Mouse (Mus musculus) embryo, embryonic 10 days (tissue): ENCODE results near the gene Cdc34.

Experiments used
- DNase-seq: peaks from one replicate; pipeline ENCODE4 v3.0.0-alpha.2; 2015; ENCODE audit warnings: low spot score

Cdc34 gene

GRCm38 (mm10) chr10:79716254-79716987 lies 34.4 kb downstream of the Cdc34 start, which contains the start of gene Hcn2:
Gene Hcn2 (plus strand): TSS chr10:79716634.
- no peak for DNase-seq

DNA sequence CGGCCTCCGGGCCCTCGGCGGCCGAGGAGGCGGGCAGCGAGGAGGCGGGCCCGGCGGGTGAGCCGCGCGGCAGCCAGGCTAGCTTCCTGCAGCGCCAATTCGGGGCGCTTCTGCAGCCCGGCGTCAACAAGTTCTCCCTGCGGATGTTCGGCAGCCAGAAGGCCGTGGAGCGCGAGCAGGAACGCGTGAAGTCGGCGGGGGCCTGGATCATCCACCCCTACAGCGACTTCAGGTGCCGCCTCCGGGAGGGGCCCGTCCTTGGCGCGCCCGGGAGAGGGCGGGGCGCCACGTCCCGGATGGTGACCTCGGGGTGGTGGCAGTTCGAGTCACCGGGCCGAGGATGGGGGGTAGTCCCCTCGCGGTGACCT lies 35.0 kb downstream of the Cdc34 start:
- DNase-seq, result no peak

DNA sequence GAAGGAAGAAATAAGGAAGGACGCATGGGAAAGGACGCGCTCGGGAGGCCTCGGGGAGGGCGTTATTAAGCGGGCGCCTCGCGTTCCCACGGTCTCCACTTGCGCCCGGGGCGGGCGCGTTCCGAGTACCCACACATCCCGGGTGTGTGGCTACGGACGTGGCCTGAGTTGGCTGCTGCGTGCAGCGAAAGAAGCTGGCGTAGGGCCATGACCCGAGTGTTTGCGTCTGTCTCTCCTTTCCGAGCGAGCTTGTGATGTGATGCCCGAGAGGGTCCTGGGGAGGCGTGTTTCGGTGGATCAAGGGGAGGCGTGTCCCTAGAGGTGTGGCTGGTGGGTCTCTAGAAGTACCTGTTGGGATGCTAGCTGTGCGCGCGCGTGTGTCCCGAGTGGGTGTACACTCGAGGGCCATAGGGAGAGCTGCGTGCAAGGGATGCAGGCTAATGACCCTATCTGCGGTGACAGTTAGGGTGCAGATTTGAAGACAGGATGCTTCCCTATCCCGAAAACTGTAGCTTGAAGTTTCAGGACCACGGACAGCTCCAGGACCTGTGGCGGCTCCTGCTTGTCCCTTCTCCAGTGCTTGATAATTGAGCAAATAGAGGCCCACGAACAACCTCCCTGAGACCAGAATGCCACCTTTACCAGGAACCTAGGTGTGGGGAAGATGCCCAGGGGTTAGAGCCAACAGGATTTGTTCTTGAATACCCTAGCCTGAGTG lies 35.8 kb downstream of the Cdc34 start:
- DNase-seq, result peak; percentile 90

- DNase-seq, result no peak
These were observed 39.1 kb downstream of the Cdc34 start for GRCm38 (mm10) chr10:79721089-79721488.

DNA sequence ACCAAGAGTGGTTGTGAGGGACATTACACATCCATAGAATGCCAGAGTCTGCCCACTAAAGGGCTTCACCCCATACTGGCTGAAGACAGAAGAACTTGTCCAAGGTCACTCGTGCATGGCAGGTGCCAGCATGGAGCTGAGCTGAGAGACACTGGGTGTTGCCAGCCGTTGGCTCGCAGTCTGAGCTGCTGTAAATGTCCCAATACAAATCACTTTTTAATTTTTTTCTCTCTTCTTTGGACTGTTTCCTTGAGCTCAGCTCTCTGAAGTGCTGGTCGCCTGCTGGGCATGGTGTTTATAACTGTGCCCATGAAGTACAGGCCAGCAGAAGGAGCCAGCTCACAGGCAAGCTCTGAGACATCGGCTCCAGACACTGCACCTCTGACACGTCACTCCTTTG lies 41.1 kb downstream of the Cdc34 start:
- no peak for DNase-seq

DNA sequence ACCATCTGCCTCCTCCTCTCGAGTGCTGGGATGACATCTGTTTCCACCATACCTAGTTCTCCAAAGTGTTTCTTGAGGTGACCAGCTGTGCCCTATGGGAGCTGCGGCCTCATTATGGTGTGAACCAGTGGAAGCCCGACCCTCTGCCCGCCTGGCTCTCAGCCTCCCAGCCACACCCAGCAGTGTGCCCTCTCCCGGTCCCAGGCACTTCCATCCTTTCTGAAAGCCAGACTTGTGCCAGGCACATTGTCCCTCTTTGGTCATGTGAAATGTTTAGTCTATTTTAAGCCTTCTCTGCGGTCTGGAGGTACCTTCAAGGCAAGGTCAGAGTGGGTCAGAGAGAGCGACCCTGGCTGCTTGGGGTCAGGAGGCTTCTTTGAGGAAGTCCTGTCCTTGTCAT lies 41.7 kb downstream of the Cdc34 start:
- no peak for DNase-seq

GRCm38 (mm10) chr10:79726090-79726489 lies 44.1 kb downstream of the Cdc34 start:
- peak; percentile 42 for DNase-seq

GRCm38 (mm10) chr10:79728323-79729249 lies 46.6 kb downstream of the Cdc34 start:
- DNase-seq, result no peak

DNA sequence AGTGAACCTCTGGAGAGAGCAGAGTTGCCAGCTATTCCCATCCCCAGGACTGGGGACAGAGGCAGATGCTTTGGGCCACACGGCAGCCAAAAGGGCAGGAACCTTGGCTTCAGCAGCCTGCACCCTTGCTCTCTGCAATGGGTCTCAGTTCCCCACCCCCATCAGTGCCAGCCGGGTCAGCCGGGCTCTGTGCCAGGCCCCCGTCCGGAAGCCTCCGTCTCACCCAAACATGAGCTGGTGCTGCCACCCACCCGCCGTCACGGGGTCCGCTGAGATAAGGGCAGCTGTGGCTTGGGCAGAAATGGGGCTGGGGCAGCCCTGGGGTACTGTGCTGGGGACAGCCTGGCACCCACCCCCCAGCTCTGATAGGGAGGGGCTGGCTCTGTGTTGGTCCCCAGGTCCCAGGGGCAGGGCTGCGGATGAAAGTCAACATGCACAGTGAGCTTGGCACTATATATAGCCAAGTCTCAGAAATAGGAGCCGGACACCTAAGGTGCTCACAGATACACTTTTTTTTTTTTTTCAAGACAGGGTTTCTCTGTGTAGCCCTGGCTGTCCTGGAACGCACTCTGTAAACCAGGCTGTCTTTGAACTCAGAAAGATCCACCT lies 47.5 kb downstream of the Cdc34 start:
- DNase-seq, result no peak

DNA sequence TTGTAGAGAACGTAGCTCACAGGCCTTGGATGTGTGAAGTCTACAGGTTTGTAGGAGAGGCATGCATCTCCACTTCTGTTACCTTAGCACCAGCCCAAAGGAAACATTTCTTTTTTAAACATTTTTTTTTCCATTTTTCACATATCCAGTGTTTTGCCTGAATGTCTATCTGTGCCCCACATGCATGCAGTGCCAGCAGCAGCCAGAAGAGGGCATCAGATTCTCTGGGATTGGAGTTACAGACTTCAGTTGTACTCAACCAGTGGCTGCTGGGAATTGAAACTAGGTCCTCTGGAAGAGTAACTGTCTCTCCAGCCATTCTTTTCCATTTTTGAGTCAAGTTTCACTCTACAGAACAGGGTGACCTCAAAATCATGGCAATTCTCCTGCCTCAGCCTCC lies 50.5 kb downstream of the Cdc34 start:
- DNase-seq, result no peak

- DNase-seq, result no peak
These were observed 51.9 kb downstream of the Cdc34 start for GRCm38 (mm10) chr10:79733847-79734246.

- no peak for DNase-seq
These were observed 53.4 kb downstream of the Cdc34 start for GRCm38 (mm10) chr10:79735361-79735760.

- no peak for DNase-seq
These were observed 54.7 kb downstream of the Cdc34 start for GRCm38 (mm10) chr10:79736706-79737105.
